Mouse (Mus musculus): ENCODE data around the gene Mrpl11.
A peak's percentile ranks its signal among the peaks of the same experiment; 100 is the strongest.
"Not testable (repeated sequence)": the region's sequence is repeated elsewhere in the genome, so short reads cannot be mapped to it uniquely, and the experiment has no call there.

Mrpl11 gene

DNA sequence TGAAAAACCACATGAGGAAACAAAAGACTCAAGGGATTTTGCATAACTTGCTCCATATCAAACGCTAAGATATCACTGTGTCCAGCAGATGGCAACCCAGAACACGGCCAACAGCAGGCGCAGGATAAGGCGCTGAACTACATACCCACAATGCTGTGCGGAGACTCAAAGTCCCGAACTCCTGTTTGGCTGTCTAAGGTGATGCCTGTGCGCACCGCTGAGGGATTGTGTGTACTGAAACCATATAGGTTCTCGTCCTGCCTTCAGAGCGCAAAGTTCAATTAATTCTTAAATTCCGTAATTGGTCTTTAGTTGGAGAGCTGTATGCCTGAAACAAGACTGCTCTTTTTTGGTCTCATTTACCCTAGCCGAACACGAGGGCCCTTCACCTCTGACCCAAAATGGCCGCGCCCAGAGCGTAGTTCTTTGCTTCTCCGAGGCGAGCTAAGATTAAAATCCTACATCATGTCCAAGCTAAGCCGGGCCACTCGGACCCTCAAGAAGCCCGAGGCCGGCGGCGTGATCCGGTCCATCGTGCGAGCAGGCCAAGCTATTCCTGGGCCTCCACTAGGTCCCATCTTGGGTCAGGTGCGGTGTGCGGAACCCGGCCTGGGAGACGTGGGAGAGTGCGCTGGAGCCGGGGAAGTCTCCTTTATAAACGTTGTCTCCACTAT lies at the start of gene Mrpl11:
Gene Mrpl11 (plus strand): TSS at position 220 of the 674 bp plus-strand sequence.
- peak; percentile 82 to 94 for DNase-seq (ENCODE audit: low spot score in 2 of 2)

DNA sequence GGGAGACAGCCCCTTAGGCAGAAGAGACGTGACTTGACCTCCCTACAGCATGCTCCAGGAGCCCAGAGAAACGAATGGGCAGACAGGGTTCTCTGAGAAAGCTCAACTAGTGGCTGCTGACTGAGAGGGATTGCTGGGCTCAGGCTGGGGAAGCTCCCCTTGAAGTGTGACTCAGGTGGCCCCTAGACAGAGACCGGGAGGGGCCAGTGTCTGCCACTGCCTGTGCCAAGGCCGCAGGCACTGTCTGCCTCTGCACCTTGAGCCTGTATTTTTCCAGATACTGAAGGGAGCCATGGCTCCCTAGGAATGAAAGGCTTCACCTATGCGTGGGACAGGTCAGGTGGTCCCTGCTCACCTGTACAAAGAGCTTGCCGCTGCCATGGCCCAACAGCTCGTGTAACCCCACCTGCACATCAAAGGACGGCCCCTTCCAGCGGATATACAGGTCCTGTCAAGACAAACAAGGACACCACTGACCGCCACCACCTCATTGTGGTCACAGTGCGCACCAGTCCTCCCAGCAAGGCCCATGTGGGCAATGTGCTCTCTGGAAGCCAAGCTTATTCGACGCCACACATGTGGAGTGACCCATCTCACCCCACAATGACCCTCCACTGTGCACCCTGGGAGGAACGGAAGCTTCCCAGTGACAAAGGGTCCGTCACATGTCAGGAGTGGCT lies 45.9 kb upstream of the Mrpl11 start:
- DNase-seq (ENCODE audit: low spot score in 2 of 2): no peak

DNA sequence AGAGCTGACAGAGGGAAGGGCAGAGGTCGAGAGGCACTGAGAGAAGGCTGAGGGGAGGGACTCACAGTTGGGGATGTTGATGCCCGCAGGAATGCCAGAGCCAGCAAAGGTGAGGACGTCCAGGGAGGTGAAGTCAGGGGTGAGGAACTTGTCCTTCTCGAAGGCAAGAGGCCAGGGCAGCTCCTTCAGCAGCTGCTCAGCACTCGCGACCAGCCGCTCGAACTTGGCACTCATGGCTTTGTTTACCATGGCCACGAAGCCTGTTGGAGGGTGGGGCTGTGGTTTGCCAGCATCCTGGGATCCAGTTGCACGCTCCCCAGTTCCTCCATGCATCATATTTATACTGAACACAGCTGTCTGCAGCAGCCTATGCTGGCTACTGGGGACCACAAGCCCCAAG lies 45.1 kb upstream of the Mrpl11 start:
- DNase-seq (ENCODE audit: low spot score in 2 of 2): no peak

DNA sequence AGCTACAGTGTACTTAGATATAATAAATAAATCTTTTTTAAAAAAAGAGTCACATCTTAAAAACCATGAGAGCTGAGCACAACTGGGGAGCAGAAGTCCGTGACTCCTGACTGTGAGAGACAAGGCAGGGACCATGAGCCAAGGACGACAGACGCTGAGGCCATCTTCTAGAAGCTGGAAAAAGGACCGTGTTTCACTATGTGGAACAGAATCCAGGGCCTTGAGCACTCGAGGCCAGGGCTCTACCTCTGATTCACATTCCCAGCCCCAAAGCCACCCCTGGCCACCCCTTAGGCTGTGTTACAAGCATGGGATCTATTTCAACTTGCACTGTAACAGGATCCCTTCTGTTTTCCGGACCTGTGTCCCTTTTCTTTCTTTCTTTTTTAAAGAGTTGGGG lies 42.3 kb upstream of the Mrpl11 start:
- no peak for DNase-seq (ENCODE audit: low spot score in 2 of 2)

DNA sequence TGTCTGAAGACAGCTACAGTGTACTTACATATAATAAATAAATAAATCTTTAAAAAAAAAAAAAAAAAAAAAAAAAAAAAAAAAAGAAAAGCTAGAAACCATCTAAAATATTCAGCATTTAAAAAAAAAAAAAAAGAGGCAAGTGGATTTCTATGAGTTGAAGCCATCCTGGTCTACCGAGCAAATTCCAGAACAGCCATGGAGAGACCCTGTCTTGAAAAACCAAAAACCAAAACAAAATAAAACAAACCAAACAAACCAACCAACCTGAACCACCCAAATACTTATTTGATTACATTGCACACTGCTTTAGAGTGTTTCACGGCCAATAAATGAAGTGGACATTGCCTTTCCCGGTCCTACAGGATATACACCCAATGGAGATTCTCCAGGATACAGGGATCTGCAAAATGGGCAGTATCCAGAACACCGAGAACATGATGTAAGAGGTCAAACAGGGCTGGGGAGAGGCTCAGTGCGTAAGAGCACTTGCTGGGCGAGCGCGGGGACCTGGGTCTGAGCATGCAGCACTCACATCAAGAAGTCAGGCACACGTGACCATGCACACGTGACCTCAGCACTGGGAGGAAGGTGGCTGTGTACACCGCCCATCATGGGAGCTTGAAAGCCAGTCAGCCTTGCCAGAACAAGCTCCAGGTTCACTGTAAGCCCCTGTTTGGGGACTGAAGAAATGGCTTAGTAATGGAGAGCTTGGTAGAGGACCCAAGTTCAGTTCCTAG lies 36.7 kb upstream of the Mrpl11 start:
- no peak for DNase-seq (ENCODE audit: low spot score in 2 of 2)

DNA sequence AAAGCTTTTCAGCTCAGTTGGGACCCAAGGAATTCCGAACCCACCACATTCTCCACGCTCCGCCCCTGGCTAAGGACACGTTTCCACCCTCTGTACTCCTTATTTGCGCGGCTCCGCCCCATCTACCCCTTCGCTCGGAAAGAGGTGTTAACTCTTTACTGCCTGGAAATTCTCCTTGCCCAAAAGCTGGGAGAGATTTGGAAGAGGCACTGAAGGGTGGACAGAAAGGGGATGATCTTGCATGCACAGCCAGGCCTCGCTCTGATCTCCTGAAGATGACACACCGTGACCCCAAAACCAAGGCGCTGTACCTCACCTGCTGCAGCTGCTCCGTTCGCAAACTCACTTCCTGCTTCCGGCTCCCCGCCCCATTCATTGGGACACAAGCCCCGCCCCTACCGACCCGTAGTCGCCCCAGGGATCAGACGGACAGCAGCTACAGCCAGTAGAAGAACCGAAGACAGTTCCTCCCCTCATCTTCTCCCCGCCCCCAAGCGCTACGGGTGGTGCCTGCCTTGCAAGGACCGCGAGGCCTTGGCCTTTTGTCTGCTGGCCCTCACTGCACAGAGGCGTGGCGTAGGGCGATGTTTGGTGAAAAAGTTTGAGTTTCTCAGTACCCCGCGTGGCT lies 33.9 kb upstream of the Mrpl11 start, which contains the start of gene Dpp3:
Gene Dpp3 (minus strand): TSS at position 384 of the 628 bp plus-strand sequence.
- peak; percentile 97 to 98 for DNase-seq (ENCODE audit: low spot score in 2 of 2)

DNA sequence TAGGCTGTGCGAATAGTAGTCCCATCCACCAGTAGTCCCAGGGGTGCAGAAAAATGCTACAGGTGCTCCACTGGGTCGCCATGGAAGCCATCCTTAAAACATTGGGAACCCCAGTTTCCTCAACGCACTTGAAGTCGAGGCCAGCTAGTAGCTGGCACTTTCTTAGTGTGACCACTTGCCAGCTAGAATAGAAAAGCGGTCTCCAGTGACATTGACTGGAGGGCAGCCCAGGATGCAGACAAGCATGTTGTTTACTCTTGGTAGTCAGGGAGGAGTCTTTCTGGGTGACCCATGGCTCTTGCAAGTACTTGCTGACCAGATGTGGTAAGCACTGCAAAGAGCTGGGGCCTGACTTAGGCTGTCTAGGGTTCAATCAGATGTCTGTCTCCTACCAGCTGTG lies 33.2 kb upstream of the Mrpl11 start:
- peak in 1 of 2 experiments; percentile 42 for DNase-seq (ENCODE audit: low spot score in 2 of 2)

DNA sequence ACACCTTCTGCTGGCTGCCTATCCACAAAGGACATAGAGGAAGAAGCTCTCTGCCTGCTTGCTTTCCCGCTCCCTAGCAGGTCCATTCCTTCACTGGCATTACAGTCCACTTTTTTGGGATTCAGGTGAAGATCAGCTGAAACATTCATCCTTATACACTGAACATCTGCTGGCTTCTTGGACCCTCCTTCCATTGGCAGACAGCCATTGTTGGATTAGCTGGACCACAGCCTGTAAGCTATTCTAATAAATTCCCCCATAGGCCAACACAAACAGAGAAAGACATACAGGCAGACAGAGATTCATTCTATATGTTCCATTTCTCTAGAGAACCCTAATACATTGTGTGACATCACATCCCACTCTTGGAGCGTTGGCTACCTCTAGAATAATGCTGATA lies 25.1 kb upstream of the Mrpl11 start:
- DNase-seq (ENCODE audit: low spot score in 2 of 2): no peak

DNA sequence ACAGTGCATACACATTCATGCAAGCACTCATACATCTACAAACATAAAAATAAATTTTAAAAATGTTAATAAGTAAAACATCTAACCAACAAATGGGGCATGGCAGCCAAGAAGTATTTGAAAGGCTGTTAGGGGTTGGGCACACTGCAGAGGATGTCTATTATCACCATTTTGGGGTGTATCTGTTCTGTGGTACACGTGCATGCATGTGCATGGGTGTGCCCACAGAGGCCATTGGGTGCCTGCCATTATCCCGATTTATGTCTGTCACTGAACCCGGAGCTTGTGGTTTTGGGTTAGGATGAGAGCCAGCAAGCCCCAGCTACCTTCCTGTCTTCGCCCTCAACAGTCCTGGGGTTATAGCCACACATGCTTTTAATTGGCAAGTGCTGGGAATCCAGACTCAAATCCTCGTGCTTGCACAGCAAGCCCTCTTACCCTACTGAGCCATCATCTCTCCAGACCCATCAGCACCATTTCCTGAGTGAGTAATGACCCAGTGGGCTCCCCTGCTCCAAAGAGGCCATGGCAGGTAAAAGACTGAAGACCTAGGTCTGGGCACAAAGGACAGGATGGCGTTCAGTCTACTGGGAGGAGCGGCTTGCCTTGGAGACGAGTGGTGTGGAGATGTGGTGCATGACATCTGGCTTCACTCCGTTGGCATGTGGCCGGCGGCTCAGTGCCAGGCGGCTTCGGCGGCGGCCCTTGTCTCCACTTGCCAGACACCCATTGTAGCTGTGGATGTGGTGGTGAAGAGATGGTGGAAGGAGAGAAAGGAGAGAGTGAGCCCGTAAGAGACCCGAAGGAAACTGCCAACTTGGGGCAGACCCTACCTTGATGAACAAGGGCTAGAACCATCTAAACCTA lies 24.3 kb upstream of the Mrpl11 start:
- DNase-seq (ENCODE audit: low spot score in 2 of 2): no peak

DNA sequence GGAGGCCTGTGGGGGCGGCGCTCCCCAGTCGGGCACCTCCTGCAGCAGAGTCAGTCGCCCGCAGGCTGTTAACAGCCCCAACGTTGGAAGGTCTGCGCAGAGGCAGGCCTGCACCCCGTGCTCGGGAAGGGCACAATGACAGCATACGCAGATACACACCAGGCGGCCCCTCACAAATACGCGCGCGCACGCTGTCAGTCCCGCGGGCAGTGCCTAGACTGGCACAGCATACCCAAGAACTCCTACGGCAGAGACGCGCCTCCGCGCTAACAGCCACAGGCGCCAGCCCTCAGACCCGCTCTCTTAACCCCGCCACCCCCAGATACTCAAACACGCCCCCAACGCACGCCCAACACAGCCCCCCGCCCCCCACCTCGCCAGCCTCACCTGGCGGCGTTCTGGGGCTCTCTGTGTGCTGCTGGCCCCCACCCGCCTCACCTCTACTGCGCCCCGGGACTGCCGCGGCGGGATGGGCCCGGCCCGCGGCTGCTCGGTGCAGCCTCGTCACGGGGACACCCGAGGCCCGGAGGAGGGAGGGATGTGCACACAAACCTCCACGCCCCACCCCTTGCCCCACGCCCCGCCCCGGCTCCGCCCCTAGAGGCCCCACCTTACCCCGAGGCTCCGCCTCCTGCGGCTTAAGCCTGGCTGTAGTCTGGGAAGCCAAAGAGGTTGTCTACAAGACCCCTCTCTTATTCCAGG lies 19.2 kb upstream of the Mrpl11 start, which contains the start of gene Peli3:
Gene Peli3 (minus strand): TSS at position 577 of the 702 bp plus-strand sequence.
- DNase-seq (ENCODE audit: low spot score in 2 of 2): peak; percentile 64 to 66

DNA sequence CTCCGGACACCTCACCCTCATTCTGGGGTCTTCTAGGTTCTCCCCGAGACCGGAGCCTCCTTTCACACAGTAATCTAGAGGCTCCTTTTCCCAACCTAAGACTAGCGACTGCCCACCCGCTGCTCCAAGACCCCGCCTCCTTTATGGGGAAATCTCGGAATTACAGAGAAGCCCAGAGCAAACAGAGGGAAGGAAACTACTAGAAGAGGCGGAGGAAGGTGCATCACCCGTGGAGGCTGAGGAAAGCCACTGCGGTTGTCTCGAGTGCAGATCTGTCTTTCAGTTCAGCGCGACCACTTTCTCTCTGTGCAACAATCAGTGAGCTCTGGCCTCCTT lies 18.7 kb upstream of the Mrpl11 start:
- DNase-seq (ENCODE audit: low spot score in 2 of 2): peak in 1 of 2 experiments; percentile 24

DNA sequence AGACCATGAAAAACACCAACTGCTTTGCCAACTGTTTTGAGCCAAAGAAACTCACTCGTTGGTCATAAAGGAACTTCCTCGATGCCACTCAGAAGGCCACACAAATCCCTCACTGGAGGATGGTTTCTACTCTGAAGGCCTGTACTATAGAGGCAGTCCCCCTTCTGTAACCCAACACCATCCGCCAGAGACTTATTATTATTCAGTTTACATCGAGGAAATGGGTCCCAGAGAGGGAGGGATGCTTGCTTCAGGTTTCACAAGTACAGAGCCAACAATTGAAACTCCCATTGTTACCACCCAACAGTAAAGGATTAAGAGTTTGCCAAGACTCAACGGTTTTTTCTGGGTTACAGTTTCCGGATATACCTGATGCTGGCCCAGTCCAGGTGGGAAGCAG lies 16.4 kb upstream of the Mrpl11 start:
- no peak for DNase-seq (ENCODE audit: low spot score in 2 of 2)

DNA sequence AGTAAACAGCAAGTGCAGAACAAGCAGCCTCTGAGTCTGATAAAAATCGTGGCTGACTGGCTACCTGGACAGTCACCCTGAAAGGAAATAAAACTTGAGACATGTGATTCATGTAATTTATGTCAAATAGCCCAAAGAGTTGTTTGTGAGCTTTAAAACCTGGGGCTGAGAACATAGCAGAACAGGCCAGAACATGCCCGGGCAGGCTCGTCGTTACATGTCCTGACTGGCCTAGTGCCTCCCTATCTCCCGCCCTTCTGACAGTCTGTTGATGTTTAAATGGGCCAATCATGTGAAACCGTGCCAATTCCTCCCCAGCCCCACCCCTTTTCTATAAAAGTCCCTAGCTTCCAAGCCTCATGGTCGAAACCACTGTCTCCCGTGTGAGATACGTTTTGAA lies 13.3 kb upstream of the Mrpl11 start:
- DNase-seq (ENCODE audit: low spot score in 2 of 2): not testable (repeated sequence)

DNA sequence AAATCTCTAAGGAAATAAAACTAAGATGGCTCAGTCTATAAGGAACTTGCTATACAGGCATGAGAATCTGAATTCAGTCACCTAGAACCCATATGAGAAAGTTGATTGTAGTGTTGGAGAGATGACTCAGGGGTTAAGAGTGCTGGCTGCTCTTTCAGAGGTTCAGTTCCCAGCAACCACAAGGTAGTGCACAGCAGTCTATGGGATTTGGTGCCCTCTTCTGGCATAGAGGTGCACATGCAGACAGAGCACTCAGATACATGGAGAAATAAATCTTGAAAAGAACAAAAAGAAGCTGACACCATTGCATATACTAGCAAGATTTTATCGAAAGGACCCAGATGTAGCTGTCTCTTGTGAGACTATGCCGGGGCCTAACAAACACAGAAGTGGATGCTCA lies 6.3 kb downstream of the Mrpl11 start:
- no peak for DNase-seq (ENCODE audit: low spot score in 2 of 2)

DNA sequence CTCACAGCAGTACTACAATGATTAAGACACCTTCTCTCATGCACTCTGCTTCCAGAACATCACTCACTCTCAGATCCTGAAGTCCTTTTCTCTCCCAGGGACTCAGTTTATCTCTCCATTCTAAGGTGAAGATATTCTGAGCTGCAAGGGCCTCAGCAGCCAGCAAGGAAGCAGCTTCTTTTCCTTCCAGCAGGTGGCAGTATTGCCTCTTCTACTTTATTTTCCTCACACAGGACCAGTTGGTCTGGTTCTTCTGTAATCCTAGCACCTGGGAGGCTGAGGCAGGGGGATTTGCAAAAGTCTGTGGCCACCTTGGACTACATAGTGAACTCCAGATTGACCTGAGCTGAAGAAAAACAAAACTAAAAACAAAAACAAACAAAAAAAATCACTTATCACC lies 19.8 kb downstream of the Mrpl11 start:
- DNase-seq (ENCODE audit: low spot score in 2 of 2): peak in 1 of 2 experiments; percentile 24

DNA sequence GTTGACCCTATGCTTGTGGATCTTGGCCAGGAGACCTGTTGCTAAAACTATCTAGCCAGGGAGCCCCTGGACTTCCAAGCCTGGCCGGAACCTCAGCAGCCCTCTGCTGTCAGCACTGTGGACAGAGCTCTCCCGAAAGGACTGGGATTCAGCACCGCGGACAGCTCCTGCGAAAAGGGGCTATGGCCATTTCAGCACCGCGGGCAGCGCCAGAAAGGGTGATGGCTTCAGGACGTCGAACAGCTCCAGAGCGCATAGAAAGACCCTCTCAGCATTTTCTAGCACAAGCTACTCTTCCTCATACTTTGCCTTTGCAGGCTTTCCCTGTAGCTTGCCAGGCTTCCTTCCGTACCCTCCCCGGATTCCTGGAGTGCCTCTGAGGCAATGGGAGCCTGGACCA lies 27.1 kb downstream of the Mrpl11 start:
- DNase-seq (ENCODE audit: low spot score in 2 of 2): peak; percentile 47 to 77

DNA sequence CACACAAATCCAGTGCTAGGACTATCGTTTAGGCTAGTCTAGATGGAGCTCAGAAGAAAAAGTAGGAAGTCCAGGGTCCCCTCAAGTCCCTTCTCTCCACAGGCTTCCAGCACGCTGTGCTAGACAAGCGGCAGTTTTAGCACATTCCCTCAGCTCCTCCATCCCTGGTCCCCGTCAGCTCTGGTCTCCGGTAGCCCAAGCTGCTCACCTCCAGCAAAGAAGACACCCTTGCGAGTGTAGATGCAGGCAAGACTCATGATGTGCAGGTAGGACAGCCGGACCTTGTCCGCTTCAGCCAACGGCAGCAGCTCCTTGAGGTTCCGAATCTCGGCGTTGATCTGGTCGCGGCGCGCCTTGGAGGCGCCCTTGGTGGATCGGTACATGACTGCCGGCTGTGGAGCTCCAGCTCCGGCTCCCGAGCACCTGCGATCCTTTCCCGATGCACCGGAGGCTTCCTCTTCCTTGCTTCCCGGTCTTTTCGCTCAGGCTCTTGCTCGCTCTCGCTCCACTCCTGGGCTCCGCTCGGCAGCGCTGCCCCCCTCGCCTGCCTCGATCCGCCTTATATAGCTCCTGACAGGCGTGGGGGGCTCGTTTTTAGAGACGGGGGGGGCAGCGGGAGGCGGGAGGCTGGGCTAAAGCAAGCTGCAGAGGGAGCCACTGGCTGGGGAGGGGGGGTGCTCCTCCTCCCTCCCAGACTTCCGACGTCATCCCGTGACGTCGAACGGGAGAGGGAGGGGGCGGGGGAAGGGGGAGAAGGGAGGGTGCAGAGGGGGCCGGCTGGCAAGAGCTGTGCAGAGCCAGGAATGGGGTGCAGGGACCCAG lies 27.7 kb downstream of the Mrpl11 start:
- no peak for DNase-seq (ENCODE audit: low spot score in 2 of 2)

DNA sequence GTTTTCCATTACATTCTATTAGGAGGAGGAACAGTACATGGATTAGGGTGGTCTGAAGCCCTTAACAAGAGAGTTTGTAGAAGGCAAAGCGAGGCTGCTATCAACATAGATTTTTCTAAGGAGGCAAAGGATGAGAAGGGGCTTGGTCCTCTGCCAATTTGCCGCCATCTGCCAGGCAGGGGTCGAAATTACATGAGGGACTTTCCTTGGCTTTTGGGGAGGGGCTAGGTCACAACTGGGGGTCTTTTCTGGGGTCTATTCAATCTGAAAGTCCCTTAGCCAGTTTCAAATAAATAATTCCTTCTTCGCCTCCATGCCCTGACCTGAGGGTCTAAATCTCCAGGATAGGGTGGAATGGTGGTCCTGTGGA lies 28.3 kb downstream of the Mrpl11 start, which contains the start of gene Npas4:
Gene Npas4 (minus strand): TSS at position 61 of the 370 bp plus-strand sequence.
- no peak for DNase-seq (ENCODE audit: low spot score in 2 of 2)

DNA sequence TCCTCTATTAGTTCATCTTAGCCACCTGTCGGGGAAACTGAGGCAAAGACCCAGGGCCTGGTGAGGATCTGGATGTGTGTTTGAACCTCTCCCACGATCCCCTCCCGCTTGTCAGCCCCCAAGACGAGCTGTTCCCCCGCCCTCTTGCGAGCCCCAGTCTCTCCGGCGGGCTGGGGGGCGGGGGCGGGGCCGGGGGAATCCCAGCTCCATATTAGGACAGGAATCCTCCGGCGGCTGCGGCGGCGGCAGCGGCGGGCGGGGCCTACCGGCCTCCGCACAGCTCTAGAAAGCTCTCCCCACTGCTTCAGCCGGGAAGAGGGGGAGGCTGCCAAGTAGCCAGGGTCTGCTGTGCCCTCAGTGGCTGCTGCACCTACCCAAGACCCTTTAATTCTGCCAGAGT lies 28.8 kb downstream of the Mrpl11 start:
- no peak for DNase-seq (ENCODE audit: low spot score in 2 of 2)

DNA sequence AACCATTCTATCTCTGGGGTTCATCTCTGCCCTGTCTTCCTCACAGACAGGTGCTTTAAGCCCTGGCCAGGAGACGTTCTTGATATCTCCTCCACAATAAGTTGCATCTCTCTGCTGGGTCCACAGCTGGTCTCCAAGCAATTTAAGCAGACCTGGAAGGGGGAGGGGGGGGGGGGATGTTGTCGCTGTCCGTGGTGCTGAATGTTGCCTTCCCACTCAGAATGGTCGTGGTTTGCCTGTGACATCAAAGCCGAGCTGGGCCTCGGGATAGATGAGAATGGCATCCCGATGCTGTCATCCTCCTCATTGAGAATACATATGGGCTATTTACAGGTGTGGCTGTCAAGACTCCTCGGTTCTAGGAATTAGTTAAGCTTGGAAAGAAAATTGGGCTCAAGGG lies 30.4 kb downstream of the Mrpl11 start:
- no peak for DNase-seq (ENCODE audit: low spot score in 2 of 2)

Data from heart, adult 9 months (tissue).